1 mouse cellular context compared by ENCODE assay signal in the genomic region with DNA sequence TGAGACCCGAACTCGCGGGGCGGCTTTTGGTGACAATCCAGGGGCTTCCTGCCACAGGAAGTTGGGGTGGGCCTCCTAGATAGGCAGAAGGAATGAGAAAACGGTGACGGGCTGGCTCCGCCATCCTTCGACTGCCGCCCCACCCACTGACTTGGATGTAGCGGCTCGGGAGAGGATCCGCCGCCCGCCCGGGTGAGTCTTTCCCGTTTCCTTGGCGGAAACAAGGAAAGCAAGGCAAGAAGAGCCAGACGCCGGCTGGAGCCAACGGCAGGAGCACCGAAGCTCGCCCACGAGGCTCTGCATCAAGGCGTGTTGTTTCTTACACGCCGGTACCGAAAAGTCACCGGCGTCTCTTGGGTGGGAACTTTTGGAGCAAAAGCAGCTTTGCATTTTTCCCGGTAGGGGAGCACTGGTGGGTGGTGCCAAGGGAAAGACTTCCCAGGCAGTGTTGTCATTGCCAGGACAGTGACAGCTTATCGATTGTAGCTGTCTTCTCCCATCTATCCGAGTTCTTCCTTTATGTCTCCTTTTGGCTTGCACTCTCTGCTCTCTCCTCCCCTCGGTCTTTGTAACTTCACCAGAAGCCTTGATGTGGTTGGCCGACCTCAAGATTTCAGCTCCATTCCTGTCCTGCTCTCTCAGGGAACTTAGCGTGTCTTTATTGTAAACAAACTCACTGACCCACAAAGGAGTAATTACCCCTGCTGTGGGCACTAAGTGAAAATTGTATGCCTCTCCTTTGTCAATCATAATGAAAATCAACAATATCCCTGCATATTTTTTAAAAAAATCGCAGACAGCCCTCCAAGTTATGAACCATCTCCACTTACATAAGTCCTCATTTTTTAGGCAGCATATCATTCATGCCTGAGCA.
A peak's percentile ranks its signal among the peaks of the same experiment; 100 is the strongest.
TF ChIP-seq lines count a peak whose summit lies in the region.

No protein-coding gene starts in this region.

TF ChIP-seq in CH12.LX, 34 proteins besides CTCF, POLR2A, EP300 and RAD21:
- TF ChIP-seq SMC3 (IDR thresholded peaks at IDR 0.05; ENCODE audit: low read depth, low read length), result no peak
- no peak; the same call in 1 of the 2 replicates for TF ChIP-seq NELFE (IDR thresholded peaks at IDR 0.05; ENCODE audit: low read depth, low read length)
- no peak for TF ChIP-seq NRF1 (IDR thresholded peaks at IDR 0.05; ENCODE audit: low read depth, low read length)
- no peak for TF ChIP-seq ZC3H11A (IDR thresholded peaks at IDR 0.05; ENCODE audit: low read depth, low read length)
- no peak for TF ChIP-seq PAX5 (IDR thresholded peaks at IDR 0.05; ENCODE audit: low read length)
- TF ChIP-seq MXI1 (IDR thresholded peaks at IDR 0.05; ENCODE audit: low read depth, low read length), result peak; percentile 51
- no peak for TF ChIP-seq MAZ (IDR thresholded peaks at IDR 0.05; ENCODE audit: low read depth, low read length)
- TF ChIP-seq MAX (IDR thresholded peaks at IDR 0.05; ENCODE audit: low read length), result no peak
- no peak for TF ChIP-seq GABPA (IDR thresholded peaks at IDR 0.05; ENCODE audit: insufficient replicate concordance, low read depth, low read length)
- no peak for TF ChIP-seq ELF1 (IDR thresholded peaks at IDR 0.05; ENCODE audit: low read depth, low read length)
- TF ChIP-seq ZMIZ1 (IDR thresholded peaks at IDR 0.05; ENCODE audit: low read depth, low read length), result no peak
- no peak; the same call in 1 of the 2 replicates for TF ChIP-seq UBTF (IDR thresholded peaks at IDR 0.05; ENCODE audit: low read depth, low read length)
- TF ChIP-seq SIN3A (IDR thresholded peaks at IDR 0.05; ENCODE audit: low read length), result peak; percentile 52
- TF ChIP-seq JUN (IDR thresholded peaks at IDR 0.05; ENCODE audit: insufficient read depth, low read depth, low read length), result no peak
- no peak; the same call in 1 of the 2 replicates for TF ChIP-seq MYC (IDR thresholded peaks at IDR 0.05; ENCODE audit: low read depth, low read length)
- no peak for TF ChIP-seq E2F4 (IDR thresholded peaks at IDR 0.05; ENCODE audit: insufficient replicate concordance, low read depth, low read length)
